Mouse (Mus musculus) limb, embryonic 12.5 days (tissue): Measurements from ENCODE around the gene Lrfn2. TPM values are rescaled to one million over a fixed set of nuclear protein-coding genes. Genes with fewer than 3 reads are reported as not detected.

Source experiments
- ATAC-seq: fragments of 200-750 bp; cut with Nextera tagmentation; 2 replicates; pipeline ENCODE4 v1.8.0; 2017; ENCODE audit warnings: low read depth, moderate TSS enrichment; ENCODE audit not compliant: insufficient number of reproducible peaks, insufficient read depth, low FRiP score, low TSS enrichment
- H3K27ac ChIP-seq: fragments of 300-500 bp; sonication (generic); 2 replicates; pipeline ENCODE4 v1.5.1; 2016; ENCODE audit warnings: mild to moderate bottlenecking, moderate library complexity
- H3K27me3 ChIP-seq: fragments of 300-500 bp; sonication (generic); 2 replicates; pipeline ENCODE4 v1.6.1; 2016; ENCODE audit warnings: mild to moderate bottlenecking, moderate library complexity
- H3K36me3 ChIP-seq: fragments of 300-500 bp; sonication (generic); 2 replicates; pipeline ENCODE4 v1.6.1; 2016; ENCODE audit warnings: mild to moderate bottlenecking, moderate library complexity
- H3K4me1 ChIP-seq: fragments of 300-500 bp; sonication (generic); replicated peaks from 2 replicates; pipeline ENCODE4 v1.6.1; 2016
- H3K4me2 ChIP-seq: fragments of 300-500 bp; sonication (generic); 2 replicates; pipeline ENCODE4 v1.6.1; 2016; ENCODE audit warnings: mild to moderate bottlenecking, moderate library complexity
- H3K4me3 ChIP-seq: fragments of 300-500 bp; sonication (generic); replicated peaks from 2 replicates; pipeline ENCODE4 v1.5.1; 2016; ENCODE audit warnings: mild to moderate bottlenecking
- H3K9ac ChIP-seq: fragments of 300-500 bp; sonication (generic); replicated peaks from 2 replicates; pipeline ENCODE4 v1.6.1; 2016; ENCODE audit warnings: mild to moderate bottlenecking, moderate library complexity
- H3K9me3 ChIP-seq: fragments of 300-500 bp; sonication (generic); 2 replicates; pipeline ENCODE4 v1.6.1; 2016; ENCODE audit warnings: mild to moderate bottlenecking, moderate library complexity
- WGBS: fragments of 180-500 bp; shearing (Covaris S2); methylation state at CpG from one replicate; pipeline ENCODE4 v1.1.7; 2016; 5-methylcytosine and 5-hydroxymethylcytosine counted together
- microRNA-seq: library from miRNA; unstranded; fragments of <30 nt; microRNA quantifications from one replicate; pipeline ENCODE4, GENCODE M21; 2017
- polyA plus RNA-seq: library from polyadenylated mRNA; unstranded; fragments of >200 nt; fragmentation: Nextera tagmentation; extraction: Ambion mirVana; gene quantifications from 2 replicates; pipeline ENCODE4 v1.2.1, GENCODE M21; 2016

Gene Lrfn2
- polyA plus RNA-seq, 1 experiment from 2014 or later, result 0.19 TPM

DNA sequence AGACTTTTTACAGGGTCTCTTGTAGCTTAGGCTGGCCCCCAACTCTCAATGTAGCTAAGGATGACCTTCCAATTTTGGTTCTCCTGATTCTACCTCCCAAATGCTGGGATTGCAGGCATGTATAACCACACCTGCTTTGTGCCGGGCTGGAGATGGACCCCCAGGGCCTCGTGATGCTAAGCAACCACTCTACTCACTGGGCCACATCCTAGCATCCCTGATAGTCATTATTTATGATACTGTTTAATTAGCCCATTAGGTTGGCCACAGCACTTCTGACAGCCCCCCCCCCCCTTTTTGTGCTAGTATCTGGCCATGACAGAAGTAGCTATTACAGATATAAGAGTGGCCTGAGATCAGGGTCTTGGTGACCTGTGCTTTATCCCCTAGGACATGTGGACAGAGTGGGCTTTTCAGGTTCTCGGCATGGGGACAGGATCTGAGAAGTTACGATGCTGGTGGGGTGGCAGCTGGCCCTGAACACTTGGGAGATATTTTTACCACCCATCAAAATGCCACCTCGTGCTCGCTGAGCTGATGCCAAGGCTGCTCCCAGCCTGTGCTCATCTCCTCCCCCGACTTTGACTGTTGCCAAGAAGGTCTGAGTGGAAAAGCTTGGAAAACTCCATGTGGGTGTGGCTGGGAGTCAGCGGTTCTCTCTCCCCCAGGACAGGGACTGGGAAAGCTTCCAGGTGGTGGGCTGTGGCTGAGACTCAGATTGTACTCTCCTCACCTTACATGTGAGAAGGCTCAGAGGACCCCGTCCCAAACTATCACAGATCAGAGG, 151.6 kb downstream of the Lrfn2 start:
- H3K4me3 ChIP-seq, result no peak overlapping the region
- H3K9ac ChIP-seq, result no peak overlapping the region
- no peak for ATAC-seq
- no peaks in the 10 kb centered on the region for H3K36me3 ChIP-seq
- H3K4me1 ChIP-seq, result no peaks in the 10 kb centered on the region
- no peaks in the 10 kb centered on the region for H3K9me3 ChIP-seq
- 74% methylated on average over 9 of the region's 9 CpGs for WGBS
- no peak overlapping the region for H3K27ac ChIP-seq
- H3K27me3 ChIP-seq, result no peaks in the 10 kb centered on the region
- H3K4me2 ChIP-seq, result no peak overlapping the region

DNA sequence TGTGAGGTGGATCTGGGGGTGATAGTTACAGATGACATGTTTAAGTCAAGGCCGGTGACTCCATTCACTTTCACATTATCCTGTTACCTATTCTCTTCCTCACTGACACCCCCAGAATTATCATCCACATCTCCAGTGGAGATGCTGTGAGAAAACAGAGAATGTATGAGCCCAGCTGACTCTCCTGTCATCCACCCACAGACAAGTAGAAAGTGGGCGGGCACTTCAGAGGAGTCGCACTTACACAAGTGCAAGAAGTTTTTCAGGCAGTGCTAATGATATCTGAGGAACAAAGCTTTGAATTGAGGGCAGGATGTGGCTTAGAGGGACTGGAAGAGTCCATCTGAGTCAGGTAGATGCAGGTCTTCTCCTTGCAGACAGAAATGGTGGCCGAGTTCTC, 152.9 kb downstream of the Lrfn2 start:
- no peak overlapping the region for H3K9ac ChIP-seq
- no peaks in the 10 kb centered on the region for H3K4me1 ChIP-seq
- 88% methylated on average over 4 of the region's 4 CpGs for WGBS
- H3K4me2 ChIP-seq, result no peak overlapping the region
- no peak for ATAC-seq
- 0 out of 2 replicates have a peak, but pooled peaks cover 4% of the 10 kb centered on the region for H3K9me3 ChIP-seq
- no peak overlapping the region for H3K27ac ChIP-seq
- no peaks in the 10 kb centered on the region for H3K27me3 ChIP-seq
- H3K4me3 ChIP-seq, result no peak overlapping the region
- no peaks in the 10 kb centered on the region for H3K36me3 ChIP-seq

DNA sequence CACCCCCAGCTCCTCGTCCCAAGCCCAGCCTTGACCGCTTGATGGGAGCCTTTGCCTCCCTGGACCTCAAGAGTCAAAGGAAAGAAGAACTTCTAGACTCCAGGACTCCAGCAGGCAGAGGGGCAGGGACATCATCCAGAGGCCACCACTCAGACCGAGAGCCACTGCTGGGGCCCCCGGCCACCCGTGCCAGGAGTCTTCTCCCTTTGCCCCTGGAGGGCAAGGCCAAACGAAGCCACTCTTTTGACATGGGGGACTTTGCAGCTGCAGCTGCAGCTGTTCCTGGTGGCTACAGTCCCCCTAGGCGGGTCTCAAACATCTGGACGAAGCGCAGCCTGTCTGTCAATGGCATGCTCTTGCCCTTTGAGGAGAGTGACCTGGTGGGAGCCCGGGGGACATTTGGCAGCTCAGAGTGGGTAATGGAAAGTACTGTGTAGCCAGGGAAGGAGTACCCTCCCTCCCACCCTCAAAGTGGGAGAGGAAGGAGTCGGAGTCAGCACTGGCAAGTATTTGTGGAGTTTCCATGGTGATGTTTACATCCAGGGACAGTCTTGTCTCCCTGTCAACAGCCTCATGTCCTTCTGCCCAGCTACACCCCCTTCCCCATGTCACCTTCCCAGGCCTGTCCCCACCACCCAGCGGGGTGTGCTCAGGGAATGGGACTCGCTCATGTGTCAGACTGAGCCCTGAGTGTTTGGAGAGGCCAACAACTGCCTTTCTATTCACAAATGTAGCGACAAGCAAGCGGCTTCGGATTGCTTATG, 164.8 kb downstream of the Lrfn2 start:
- Histone ChIP-seq H3K27ac (no peak overlapping the region), H3K4me3 (no peak overlapping the region), H3K27me3 (no peaks in the 10 kb centered on the region), H3K9ac (no peak overlapping the region), H3K4me1 (no peaks in the 10 kb centered on the region), H3K4me2 (no peak overlapping the region), H3K36me3 (no peaks in the 10 kb centered on the region), H3K9me3 (no peaks in the 10 kb centered on the region)
- ATAC-seq, result no peak
- 71% methylated on average over 16 of the region's 16 CpGs for WGBS

DNA sequence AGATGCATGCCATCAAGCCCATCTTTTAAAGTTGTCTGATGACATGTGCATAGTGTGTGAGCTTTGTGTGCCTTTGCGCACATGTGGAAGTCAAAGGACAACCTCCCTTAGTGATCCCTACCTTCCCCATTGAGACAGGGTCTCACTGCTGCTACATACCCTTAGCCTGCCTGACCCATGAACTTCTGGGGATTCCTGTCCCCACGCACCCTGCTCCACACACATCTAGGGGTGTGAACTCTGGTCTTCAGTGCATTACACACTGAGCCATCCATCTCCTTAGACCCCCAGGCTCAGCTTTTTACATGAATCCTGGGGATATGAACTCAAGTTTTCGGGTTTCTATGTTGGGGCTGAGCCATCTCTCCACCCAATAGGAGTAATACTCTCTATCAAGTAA, 179.2 kb downstream of the Lrfn2 start:
- Histone ChIP-seq H3K36me3 (no peaks in the 10 kb centered on the region), H3K27ac (no peak overlapping the region), H3K27me3 (no peaks in the 10 kb centered on the region), H3K4me2 (no peak overlapping the region), H3K9me3 (no peaks in the 10 kb centered on the region), H3K4me3 (no peak overlapping the region), H3K4me1 (no peaks in the 10 kb centered on the region), H3K9ac (no peak overlapping the region)
- ATAC-seq, result no peak
- 82% methylated on average over 3 of the region's 3 CpGs for WGBS

DNA sequence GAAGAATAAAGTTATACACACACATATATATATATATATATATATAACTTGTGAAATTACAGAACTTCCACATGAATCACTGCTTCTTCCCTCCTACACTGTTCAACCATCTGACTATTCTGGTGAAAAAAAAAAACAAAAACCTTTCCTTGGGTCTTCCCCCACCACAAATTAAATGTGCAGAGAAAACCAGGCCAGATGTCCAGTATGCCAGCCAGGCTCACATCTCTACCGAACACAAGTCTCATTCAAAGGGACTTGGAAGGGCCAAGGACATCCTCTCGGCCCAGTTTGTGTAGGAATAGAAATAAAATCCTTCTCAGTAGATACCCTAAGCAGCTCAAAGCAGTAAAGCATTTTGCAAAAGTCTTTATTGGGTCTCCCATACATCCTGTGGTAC, 179.7 kb downstream of the Lrfn2 start:
- no peaks in the 10 kb centered on the region for H3K27me3 ChIP-seq
- WGBS, result 78% methylated on average over 2 of the region's 2 CpGs
- H3K9me3 ChIP-seq, result no peaks in the 10 kb centered on the region
- no peak overlapping the region for H3K9ac ChIP-seq
- ATAC-seq, result no peak
- H3K4me1 ChIP-seq, result no peaks in the 10 kb centered on the region
- H3K4me3 ChIP-seq, result no peak overlapping the region
- no peaks in the 10 kb centered on the region for H3K36me3 ChIP-seq
- no peak overlapping the region for H3K27ac ChIP-seq
- H3K4me2 ChIP-seq, result no peak overlapping the region

DNA sequence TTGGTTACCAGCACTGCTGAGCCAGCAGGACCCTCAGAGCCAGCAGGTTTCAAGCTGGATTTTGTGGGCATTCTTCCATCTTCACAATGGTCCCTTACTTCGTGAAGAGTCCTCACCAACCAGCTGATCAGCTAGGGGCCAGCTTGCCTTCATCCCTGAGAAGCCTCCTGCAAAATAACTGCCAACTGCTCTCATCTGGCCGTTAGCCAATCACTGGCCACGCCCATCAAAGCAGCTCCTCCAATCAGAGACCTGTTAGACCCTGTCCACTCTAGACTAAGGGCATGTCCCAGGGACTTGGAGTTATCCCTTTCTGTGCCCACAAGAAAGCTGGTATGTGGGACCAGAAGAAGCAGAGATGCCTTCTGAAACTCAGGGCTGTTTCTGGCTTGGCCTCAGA, 181.2 kb downstream of the Lrfn2 start:
- no peak overlapping the region for H3K9ac ChIP-seq
- H3K4me2 ChIP-seq, result no peak overlapping the region
- no peaks in the 10 kb centered on the region for H3K4me1 ChIP-seq
- ATAC-seq, result no peak
- H3K9me3 ChIP-seq, result no peaks in the 10 kb centered on the region
- no peak overlapping the region for H3K4me3 ChIP-seq
- 56% methylated on average over 3 of the region's 3 CpGs for WGBS
- H3K36me3 ChIP-seq, result no peaks in the 10 kb centered on the region
- no peak overlapping the region for H3K27ac ChIP-seq
- H3K27me3 ChIP-seq, result no peaks in the 10 kb centered on the region

DNA sequence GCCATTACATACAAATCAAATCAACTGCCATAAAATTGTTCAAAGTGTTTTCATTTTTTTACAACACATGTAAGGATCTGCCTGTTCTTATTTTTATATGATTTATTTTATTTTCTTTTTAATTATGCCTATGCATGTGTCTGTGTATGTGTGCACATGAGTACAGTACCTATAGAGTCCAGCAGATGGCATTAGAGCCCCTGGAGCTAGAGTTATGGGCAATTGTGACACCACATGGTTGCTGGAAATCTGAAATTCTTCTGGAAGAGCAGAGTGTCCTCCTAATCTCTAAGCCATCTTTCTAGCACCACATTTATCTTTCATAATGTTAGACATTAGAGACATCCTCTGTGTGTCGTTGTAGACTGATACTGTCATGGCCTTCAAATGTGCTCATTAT, 192.0 kb downstream of the Lrfn2 start:
- Histone ChIP-seq H3K4me2 (no peak overlapping the region), H3K9ac (no peak overlapping the region), H3K27me3 (no peaks in the 10 kb centered on the region), H3K4me1 (no peaks in the 10 kb centered on the region), H3K27ac (no peak overlapping the region), H3K4me3 (no peak overlapping the region), H3K9me3 (no peaks in the 10 kb centered on the region), H3K36me3 (no peaks in the 10 kb centered on the region)
- WGBS, result 100% methylated on average over 1 of the region's 1 CpGs
- no peak for ATAC-seq

DNA sequence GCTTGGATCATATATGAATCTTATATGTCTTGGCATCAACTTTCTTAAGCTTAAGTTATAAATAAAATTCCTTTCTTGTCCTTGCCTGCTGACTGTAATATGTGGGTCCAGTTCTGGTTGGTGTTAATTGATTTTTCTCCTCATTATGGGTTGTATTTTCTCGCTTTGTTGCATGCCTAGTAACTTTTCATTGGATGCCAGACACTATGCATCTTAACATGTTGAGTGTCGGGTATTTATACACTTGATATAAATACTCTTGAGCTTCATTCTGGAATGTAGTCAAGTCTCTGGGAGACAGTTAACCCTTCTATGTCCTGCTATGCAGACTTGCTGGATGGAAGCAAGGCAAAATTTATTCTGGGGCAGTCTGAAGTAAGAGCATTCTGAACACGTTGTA, 192.5 kb downstream of the Lrfn2 start:
- H3K36me3 ChIP-seq, result no peaks in the 10 kb centered on the region
- 71% methylated on average over 3 of the region's 3 CpGs for WGBS

More for the DNA sequence above, 192.5 kb downstream of the Lrfn2 start:
- H3K27ac ChIP-seq, result no peak overlapping the region
- H3K9me3 ChIP-seq, result no peaks in the 10 kb centered on the region
- H3K4me3 ChIP-seq, result no peak overlapping the region
- no peak overlapping the region for H3K9ac ChIP-seq
- no peak overlapping the region for H3K4me2 ChIP-seq
- no peak for ATAC-seq
- H3K27me3 ChIP-seq, result no peaks in the 10 kb centered on the region
- H3K4me1 ChIP-seq, result no peaks in the 10 kb centered on the region

Small RNAs within 50 kb of the gene (microRNA-seq; reads per million reads assigned to microRNA genes)
- not detected for gene Gm44304
